Mouse (Mus musculus) stomach, postnatal 0 days (tissue): ENCODE measurements at regions not wholly inside any gene's neighbourhood (a gene's known extent, or its start where the extent isn't known, plus 50 kb on each side); places are given as distances from the start of the nearest gene placed in this dataset.

Experiments
- CTCF ChIP-seq: IDR thresholded peaks from 2 replicates; pipeline ENCODE4 v1.5.1; 2016; ENCODE audit warnings: antibody characterized with exemption, low read depth, mild to moderate bottlenecking, moderate library complexity
- EP300 ChIP-seq: optimal IDR thresholded peaks from 2 replicates; pipeline ENCODE3; 2016; ENCODE audit warnings: antibody characterized with exemption

GRCm38 (mm10) chr6:93192980-93193379 lies 249.7 kb upstream of the Adamts9 start:
- TF ChIP-seq EP300, result no peak
- no peak for TF ChIP-seq CTCF
